Mouse (Mus musculus) telencephalon, adult 2 months (tissue): ENCODE data around the gene Olfr1018.

Experiments
- DNase-seq: peaks from one replicate; pipeline ENCODE4 v3.0.0-alpha.2; 2011; ENCODE audit warnings: low read depth, low spot score

Gene Olfr1018

DNA sequence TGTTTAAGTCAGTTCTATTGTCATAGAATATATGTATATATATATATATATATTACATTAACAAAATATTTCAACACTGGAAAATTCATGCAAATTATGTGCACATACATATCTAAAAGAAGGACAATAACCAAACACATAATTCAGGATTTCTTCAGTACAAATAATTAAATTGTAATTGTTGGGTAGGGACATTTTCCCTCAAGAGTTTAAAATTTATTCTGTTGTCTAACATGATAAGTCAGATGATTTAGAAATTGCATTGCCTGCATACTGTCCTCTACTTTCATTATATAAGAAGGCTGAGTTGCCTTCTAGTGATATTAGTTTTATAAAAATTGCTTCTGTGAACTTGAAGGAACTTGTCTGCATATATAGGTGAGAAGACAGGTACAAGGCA, at the start of gene Olfr1018:
Gene Olfr1018 (plus strand): TSS at position 301 of the 400 bp plus-strand sequence.
- no peak for DNase-seq

DNA sequence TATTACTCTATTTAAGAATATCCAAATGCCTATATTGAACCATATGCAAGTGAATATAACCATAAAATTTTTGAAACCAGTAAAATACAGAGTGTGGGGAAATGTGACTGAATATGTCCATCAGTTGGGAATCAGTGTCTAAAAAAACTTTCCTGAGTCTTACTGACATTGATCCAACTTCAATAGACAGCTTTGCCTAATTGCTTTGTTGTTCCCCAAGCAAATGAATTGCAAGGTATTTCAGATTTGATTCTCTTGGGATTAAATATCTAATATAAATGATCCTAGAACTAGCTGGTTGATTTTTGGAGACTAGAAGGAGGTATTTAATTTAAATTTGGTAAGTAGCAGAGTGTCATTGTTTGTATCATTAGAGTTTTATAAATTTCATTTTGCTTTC, 45.9 kb upstream of the Olfr1018 start, which contains the start of gene Olfr1014:
Gene Olfr1014 (plus strand): TSS at position 301 of the 400 bp plus-strand sequence.
- DNase-seq, result no peak

DNA sequence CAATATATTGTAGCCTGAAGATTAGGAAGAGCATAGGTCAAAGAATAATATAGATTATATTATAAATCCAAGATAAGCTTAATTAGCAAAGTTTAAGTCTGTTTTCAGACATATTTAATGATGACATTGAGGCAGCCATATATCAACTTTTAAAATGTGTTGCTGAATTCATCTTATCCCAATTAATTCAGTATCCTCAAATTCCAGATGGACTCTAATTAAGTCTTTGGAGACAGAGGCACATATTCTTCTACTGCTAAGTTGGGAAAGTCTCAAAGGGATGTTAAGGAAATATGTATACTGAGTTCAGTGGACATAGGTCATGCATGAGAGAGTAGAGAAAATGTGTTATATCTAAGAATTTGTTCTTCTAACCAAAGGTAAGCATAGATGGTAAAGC, 36.6 kb upstream of the Olfr1018 start, which contains the start of gene Olfr1015:
Gene Olfr1015 (plus strand): TSS at position 301 of the 400 bp plus-strand sequence.
- DNase-seq, result no peak

DNA sequence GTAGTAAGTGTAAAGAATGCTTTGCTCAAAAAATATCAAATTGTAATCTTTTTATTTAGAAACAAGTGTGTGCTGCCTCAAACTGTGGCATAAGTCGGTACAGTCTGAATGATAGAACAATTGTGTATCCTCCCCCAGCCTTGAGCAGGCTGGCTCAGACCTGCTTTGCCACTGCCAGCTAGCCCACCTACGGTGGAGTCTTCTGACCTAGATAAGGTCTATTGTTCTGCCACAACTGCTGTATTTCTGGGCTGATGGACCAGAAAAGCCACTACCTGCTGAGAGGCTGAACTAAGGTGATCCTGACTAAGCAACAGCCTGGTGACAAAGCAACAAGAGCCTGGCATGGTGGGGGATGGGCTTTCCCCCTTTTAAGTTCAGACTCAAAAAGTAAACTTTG, 25.9 kb upstream of the Olfr1018 start:
- no peak for DNase-seq

DNA sequence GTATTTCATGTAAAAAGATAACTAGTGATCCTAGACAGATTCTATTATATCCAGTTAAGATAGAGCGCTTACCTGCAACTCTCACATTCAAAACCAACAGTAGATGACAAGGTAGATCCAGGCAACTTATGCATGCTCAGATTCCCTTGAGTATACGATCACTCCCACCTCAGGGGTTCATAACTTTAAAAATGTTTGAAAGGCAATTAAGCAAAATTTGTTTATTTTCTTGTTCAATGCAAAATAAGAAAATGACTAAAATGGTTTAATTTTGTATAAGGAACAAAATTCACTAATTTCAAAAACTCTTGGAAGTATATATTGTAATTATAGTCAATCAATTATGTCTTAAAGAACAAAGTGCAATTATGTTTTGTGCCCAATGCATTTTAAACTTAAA, 15.8 kb upstream of the Olfr1018 start, which contains the start of gene Olfr1016:
Gene Olfr1016 (minus strand): TSS at position 101 of the 400 bp plus-strand sequence.
- DNase-seq, result no peak

DNA sequence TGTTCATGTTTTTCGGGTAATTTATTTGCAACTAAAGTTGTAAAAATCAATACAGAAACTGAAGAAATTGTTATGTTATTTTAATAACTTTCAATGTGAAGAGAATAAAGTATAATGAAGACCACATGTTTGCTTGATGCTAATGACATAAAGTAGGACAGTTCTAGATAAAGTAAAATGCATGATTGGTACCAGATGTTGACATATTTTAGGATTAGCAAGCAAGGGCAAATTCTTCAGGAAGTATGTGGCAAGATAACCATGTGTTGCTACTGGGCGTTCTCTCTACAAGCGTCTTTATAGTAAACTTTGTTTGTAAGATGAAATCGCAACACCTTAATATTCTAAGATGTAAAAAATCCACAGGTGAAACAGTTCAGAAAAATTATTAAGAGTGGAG, 13.8 kb upstream of the Olfr1018 start:
- DNase-seq, result no peak

DNA sequence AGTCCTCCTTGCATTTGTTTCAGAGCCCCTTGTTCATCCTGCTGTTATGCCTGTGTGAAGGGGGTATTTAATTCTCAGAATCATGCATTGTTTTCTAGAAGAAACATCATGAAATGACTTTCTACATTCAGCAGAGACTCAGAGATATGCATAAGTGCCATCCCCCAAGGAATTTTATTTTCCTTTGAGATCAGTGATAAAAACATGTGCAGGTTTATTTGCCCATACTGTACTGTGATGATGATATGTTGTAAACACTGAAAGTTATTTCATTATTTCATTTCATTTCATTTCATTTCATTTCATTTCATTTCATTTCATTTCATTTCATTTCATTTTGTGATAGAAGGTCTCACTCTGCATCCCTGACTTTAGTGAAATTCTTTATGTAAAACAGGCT, 27.1 kb downstream of the Olfr1018 start, which contains the start of gene Olfr1019:
Gene Olfr1019 (minus strand): TSS at position 101 of the 400 bp plus-strand sequence.
- DNase-seq, result no peak

DNA sequence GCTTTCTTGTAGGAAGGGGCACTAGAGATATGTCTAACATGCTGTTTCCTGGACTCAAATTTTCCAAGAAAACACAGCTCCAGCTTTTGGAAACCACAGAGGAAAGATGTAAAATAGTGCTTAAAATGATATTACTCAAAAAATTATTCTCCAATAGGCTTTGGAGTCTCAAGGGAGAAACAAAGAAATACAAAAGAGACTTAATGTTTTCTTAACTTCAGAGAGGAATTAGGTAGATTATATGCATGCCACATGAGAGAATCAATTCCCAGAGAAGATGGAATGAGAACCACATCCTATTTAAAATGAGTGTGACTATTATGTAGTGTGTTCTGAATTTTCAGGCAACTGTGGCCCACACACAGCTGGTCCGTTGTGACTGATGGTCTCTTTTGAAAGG, 28.5 kb downstream of the Olfr1018 start, which contains the start of gene Olfr1020:
Gene Olfr1020 (plus strand): TSS at position 301 of the 400 bp plus-strand sequence.
- no peak for DNase-seq

DNA sequence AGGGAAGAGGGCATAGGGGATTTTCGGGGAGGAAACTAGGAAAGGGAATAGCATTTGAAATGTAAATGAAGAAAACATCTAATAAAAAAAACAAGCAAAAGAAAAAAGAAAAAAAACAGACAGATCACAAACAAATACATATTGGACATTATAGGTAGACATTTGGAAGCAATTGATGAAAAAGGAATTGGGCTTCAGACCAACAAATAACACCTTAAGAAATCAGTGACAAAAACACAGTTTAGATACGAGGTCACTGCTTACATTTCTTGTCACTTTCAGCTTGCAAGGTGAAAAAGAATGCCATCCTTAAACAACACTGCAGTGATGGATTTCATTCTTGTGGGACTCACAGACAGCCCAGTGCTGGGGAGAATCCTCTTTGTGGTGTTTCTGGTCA, 50.0 kb downstream of the Olfr1018 start, which contains the start of gene Olfr1022:
Gene Olfr1022 (plus strand): TSS at position 301 of the 400 bp plus-strand sequence.
- no peak for DNase-seq
